Mouse (Mus musculus) fat pad, adult 2 months (tissue): ENCODE data around the gene Ap1m2.
A peak's percentile ranks its signal among the peaks of the same experiment; 100 is the strongest.
"Not testable (repeated sequence)": the region's sequence is repeated elsewhere in the genome, so short reads cannot be mapped to it uniquely, and the experiment has no call there.

Experiments
- DNase-seq: peaks from one replicate; pipeline ENCODE4 v3.0.0-alpha.2; 2011; ENCODE audit warnings: low read depth, low spot score; ENCODE audit errors: extremely low read depth

Gene Ap1m2

GRCm38 (mm10) chr9:21264272-21264999 is 47.7 kb downstream of the Ap1m2 start:
- DNase-seq: no peak

- peak; percentile 76 for DNase-seq
These were observed 50.3 kb downstream of the Ap1m2 start for GRCm38 (mm10) chr9:21261831-21262230.

GRCm38 (mm10) chr9:21260491-21261040 is 51.6 kb downstream of the Ap1m2 start:
- no peak for DNase-seq

GRCm38 (mm10) chr9:21256349-21256748 is 55.8 kb downstream of the Ap1m2 start:
- not testable (repeated sequence) for DNase-seq

GRCm38 (mm10) chr9:21254690-21255089 is 57.4 kb downstream of the Ap1m2 start:
- no peak for DNase-seq

- DNase-seq: no peak
These were observed 60.9 kb downstream of the Ap1m2 start for GRCm38 (mm10) chr9:21251116-21251735.

- DNase-seq: no peak
These were observed 61.6 kb downstream of the Ap1m2 start for GRCm38 (mm10) chr9:21250509-21250908.

- DNase-seq: no peak
These were observed 62.3 kb downstream of the Ap1m2 start for GRCm38 (mm10) chr9:21249629-21250508.

- DNase-seq: no peak
These were observed 63.8 kb downstream of the Ap1m2 start, which contains the start of gene S1pr5 for GRCm38 (mm10) chr9:21248326-21248725. Gene S1pr5, minus strand, starts transcription at chr9:21248443.

- no peak for DNase-seq
These were observed 65.8 kb downstream of the Ap1m2 start for GRCm38 (mm10) chr9:21246342-21246741.

- no peak for DNase-seq
These were observed 67.0 kb downstream of the Ap1m2 start for GRCm38 (mm10) chr9:21245113-21245487.

GRCm38 (mm10) chr9:21244428-21245112 is 67.6 kb downstream of the Ap1m2 start:
- no peak for DNase-seq
